Mouse (Mus musculus) heart, adult 2 months (tissue): Measurements from ENCODE around the gene Cadps2.

Source experiments
- CTCF ChIP-seq: fragments of 200-600 bp; IDR thresholded peaks from 2 replicates; pipeline ENCODE4 v1.8.1; 2022; ENCODE audit warnings: antibody characterized with exemption, mild to moderate bottlenecking, moderate library complexity
- EP300 ChIP-seq: fragments of 200-500 bp; IDR thresholded peaks from 2 replicates; pipeline ENCODE4 v1.6.1; 2011; ENCODE audit warnings: low read depth, low read length, control low read depth; ENCODE audit not compliant: insufficient read depth
- POLR2A ChIP-seq: fragments of 200-500 bp; IDR thresholded peaks from 2 replicates; pipeline ENCODE4 v1.6.1; 2011; ENCODE audit warnings: mild to moderate bottlenecking, low read depth, low read length, control low read depth; ENCODE audit not compliant: insufficient read depth

- no peak for TF ChIP-seq EP300
- no peak for TF ChIP-seq POLR2A
- no peak for TF ChIP-seq CTCF
Measured at GRCm38 (mm10) chr6:23567651-23568050, 271.6 kb downstream of the Cadps2 start.
